Mouse (Mus musculus): ENCODE results near the gene Gprin1.
A peak's percentile ranks its signal among the peaks of the same experiment; 100 is the strongest.

Gprin1 gene

GRCm38 (mm10) chr13:54726131-54726530 is 23.5 kb downstream of the Gprin1 start:
- DNase-seq (ENCODE audit: low spot score in 2 of 2), result no peak

GRCm38 (mm10) chr13:54723143-54723542 is 26.5 kb downstream of the Gprin1 start:
- no peak for DNase-seq (ENCODE audit: low spot score in 2 of 2)

- DNase-seq (ENCODE audit: low spot score in 2 of 2), result no peak
Measured at GRCm38 (mm10) chr13:54716916-54717315, 32.8 kb downstream of the Gprin1 start.

- no peak for DNase-seq (ENCODE audit: low spot score in 2 of 2)
Measured at GRCm38 (mm10) chr13:54714996-54715395, 34.7 kb downstream of the Gprin1 start.

GRCm38 (mm10) chr13:54714393-54714792 is 35.3 kb downstream of the Gprin1 start:
- no peak for DNase-seq (ENCODE audit: low spot score in 2 of 2)

GRCm38 (mm10) chr13:54710866-54711265 is 38.8 kb downstream of the Gprin1 start:
- no peak for DNase-seq (ENCODE audit: low spot score in 2 of 2)

- DNase-seq (ENCODE audit: low spot score in 2 of 2), result no peak
Measured at GRCm38 (mm10) chr13:54704890-54705289, 44.8 kb downstream of the Gprin1 start.

- no peak for DNase-seq (ENCODE audit: low spot score in 2 of 2)
Measured at GRCm38 (mm10) chr13:54702507-54702906, 47.2 kb downstream of the Gprin1 start.

GRCm38 (mm10) chr13:54701243-54701642 is 48.4 kb downstream of the Gprin1 start, which contains the start of gene Cdhr2:
Gene Cdhr2 (plus strand): TSS chr13:54701461.
- DNase-seq (ENCODE audit: low spot score in 2 of 2), result no peak

GRCm38 (mm10) chr13:54695479-54696230 is 54.0 kb downstream of the Gprin1 start:
- DNase-seq (ENCODE audit: low spot score in 2 of 2), result no peak

- DNase-seq (ENCODE audit: low spot score in 2 of 2), result peak; percentile 87 to 95
Measured at GRCm38 (mm10) chr13:54694348-54695060, 55.2 kb downstream of the Gprin1 start.

- peak; percentile 98 to 99 for DNase-seq (ENCODE audit: low spot score in 2 of 2)
Measured at GRCm38 (mm10) chr13:54693558-54694347, 55.9 kb downstream of the Gprin1 start, which contains the start of gene Rnf44. Gene Rnf44 (minus strand): TSS chr13:54693907.

- no peak for DNase-seq (ENCODE audit: low spot score in 2 of 2)
Measured at GRCm38 (mm10) chr13:54692711-54693557, 56.7 kb downstream of the Gprin1 start.

- DNase-seq (ENCODE audit: low spot score in 2 of 2), result no peak
Measured at GRCm38 (mm10) chr13:54691737-54692136, 57.9 kb downstream of the Gprin1 start.

GRCm38 (mm10) chr13:54690151-54690740 is 59.4 kb downstream of the Gprin1 start:
- DNase-seq (ENCODE audit: low spot score in 2 of 2), result no peak

GRCm38 (mm10) chr13:54687575-54688424 is 61.9 kb downstream of the Gprin1 start:
- DNase-seq (ENCODE audit: low spot score in 2 of 2), result peak; percentile 96 to 97

- DNase-seq (ENCODE audit: low spot score in 2 of 2), result peak; percentile 80 to 87
Measured at GRCm38 (mm10) chr13:54687096-54687495, 62.6 kb downstream of the Gprin1 start.
